Mouse (Mus musculus) bone marrow, adult 2 months (tissue): ENCODE data around the gene Mvb12a.

Experiments
- CTCF ChIP-seq: fragments of 200-500 bp; IDR thresholded peaks from 2 replicates; pipeline ENCODE4 v1.5.1; 2011; ENCODE audit warnings: low read length, control low read depth; ENCODE audit not compliant: control insufficient read depth, insufficient read depth
- POLR2A ChIP-seq: fragments of 200-500 bp; IDR thresholded peaks from 2 replicates; pipeline ENCODE4 v1.6.1; 2011; ENCODE audit warnings: low read depth, mild to moderate bottlenecking, control low read depth, low read length, borderline replicate concordance; ENCODE audit not compliant: control insufficient read depth

- TF ChIP-seq POLR2A (no peak), CTCF (no peak)
Measured at GRCm38 (mm10) chr8:71527162-71527870, 15.4 kb upstream of the Mvb12a start.
